Mouse (Mus musculus) liver, embryonic 14.5 days (tissue): ENCODE results near the gene Ddx25. TPM values are rescaled to one million over a fixed set of nuclear protein-coding genes. Genes with fewer than 3 reads are reported as not detected.
A peak's percentile ranks its signal among the peaks of the same experiment; 100 is the strongest.

Experiments
- ATAC-seq: fragments of 200-750 bp; cut with Nextera tagmentation; 2 replicates; pipeline ENCODE4 v1.8.0; 2017; ENCODE audit warnings: moderate number of reproducible peaks, mild to moderate bottlenecking, moderate library complexity; ENCODE audit not compliant: insufficient read depth
- DNase-seq, 3 experiments: peaks; one replicate each; pipeline ENCODE4 v3.0.0-alpha.2; 2012 to 2013; ENCODE audit warnings: low read depth in 3 of 3, low spot score in 3 of 3
- H3K27ac ChIP-seq: fragments of 300-500 bp; sonication (generic); 2 replicates; pipeline ENCODE4 v1.5.1; 2014; ENCODE audit warnings: moderate library complexity, mild to moderate bottlenecking, control low read depth, inconsistent platforms
- H3K27me3 ChIP-seq: fragments of 300-500 bp; sonication (generic); 2 replicates; pipeline ENCODE4 v1.6.1; 2014; ENCODE audit warnings: mild to moderate bottlenecking, low read length, moderate library complexity; ENCODE audit not compliant: control insufficient read depth, insufficient read depth
- H3K36me3 ChIP-seq: fragments of 300-500 bp; sonication (generic); replicated peaks from 2 replicates; pipeline ENCODE4 v1.6.1; 2014; ENCODE audit warnings: low read depth; ENCODE audit not compliant: control insufficient read depth, insufficient read depth
- H3K4me1 ChIP-seq, 2 experiments: fragments of 200-500 bp in 1 of 2; fragments of 300-500 bp in 1 of 2; sonication (generic) in 1 of 2; replicated peaks; 2 replicates each; pipeline ENCODE4 v1.6.1; 2012 to 2014; ENCODE audit warnings: antibody characterized with exemption in 1 of 2, inconsistent platforms in 1 of 2, low read length in 1 of 2; ENCODE audit not compliant: control insufficient read depth in 2 of 2, insufficient read depth in 2 of 2
- H3K4me2 ChIP-seq: fragments of 300-500 bp; sonication (generic); 2 replicates; pipeline ENCODE4 v1.6.1; 2014; ENCODE audit warnings: low read depth, mild to moderate bottlenecking, control low read depth, moderate library complexity
- H3K4me3 ChIP-seq, 2 experiments: fragments of 200-500 bp in 1 of 2; fragments of 300-500 bp in 1 of 2; sonication (generic) in 1 of 2; 2 replicates each; pipeline ENCODE4 v1.5.1; 2012 to 2014; ENCODE audit warnings: low read depth in 2 of 2, low read length in 2 of 2, mild to moderate bottlenecking in 2 of 2, control low read depth in 1 of 2, inconsistent platforms in 1 of 2, moderate library complexity in 1 of 2; ENCODE audit not compliant: insufficient read depth in 1 of 2
- H3K9ac ChIP-seq: fragments of 300-500 bp; sonication (generic); replicated peaks from 2 replicates; pipeline ENCODE4 v1.6.1; 2014; ENCODE audit warnings: mild to moderate bottlenecking, control low read depth, moderate library complexity
- H3K9me3 ChIP-seq: fragments of 300-500 bp; sonication (generic); 2 replicates; pipeline ENCODE4 v1.6.1; 2016; ENCODE audit warnings: low read length, mixed read lengths; ENCODE audit not compliant: control insufficient read depth
- CTCF ChIP-seq: IDR thresholded peaks from 2 replicates; pipeline ENCODE4 v1.5.1; 2016; ENCODE audit warnings: antibody characterized with exemption, low read depth, control low read depth
- EP300 ChIP-seq: IDR thresholded peaks from 2 replicates; pipeline ENCODE4 v1.6.1; 2016; ENCODE audit warnings: antibody characterized with exemption, low read depth
- whole genome bisulfite sequencing: fragments of 180-500 bp; shearing (Covaris S2); extraction: QIAGEN DNeasy Blood & Tissue Kit; methylation state at CpG from one replicate; pipeline ENCODE4 v1.1.7; 2014; ENCODE audit not compliant: insufficient replicate concordance; 5-methylcytosine and 5-hydroxymethylcytosine counted together
- polyA plus RNA-seq, 2 experiments: library from polyadenylated mRNA; depleted of rRNA in 1 of 2; stranded (reverse) in 1 of 2; unstranded in 1 of 2; fragments of >200 nt; fragmentation: Nextera tagmentation in 1 of 2; extraction: Ambion mirVana in 1 of 2; gene quantifications; 2 replicates each; pipeline versions ENCODE4 v1.2.1 to v1.2.3; 2012 to 2014

The Ddx25 gene
- polyA plus RNA-seq, 2 experiments, result 0.10 to 0.17 TPM

DNA sequence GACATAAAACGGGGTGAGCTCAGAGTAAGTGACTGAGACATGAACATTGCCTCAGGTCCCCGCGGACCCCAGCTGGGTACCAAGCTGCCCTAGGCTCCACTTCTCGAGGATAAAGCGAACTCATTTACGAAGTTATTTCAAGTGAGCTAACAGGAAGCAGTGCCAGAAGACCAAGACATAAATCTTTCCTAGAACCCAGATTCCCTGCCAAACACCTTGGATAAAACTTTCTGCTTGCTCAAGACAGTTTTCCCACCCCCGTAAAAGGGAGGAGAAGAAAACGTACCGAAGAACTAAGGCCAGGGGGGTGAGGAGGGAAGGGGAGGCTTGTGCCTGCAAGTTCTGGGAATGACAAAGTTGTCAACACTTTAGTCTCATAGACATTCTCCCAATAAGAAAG, 25.1 kb downstream of the Ddx25 start:
- H3K4me2 ChIP-seq, result no peak overlapping the region
- no peak for ATAC-seq
- H3K27me3 ChIP-seq, result no peaks in the 10 kb centered on the region
- H3K4me3 ChIP-seq, result no peak overlapping the region
- no peak for DNase-seq
- H3K9ac ChIP-seq, result no peak overlapping the region
- H3K4me1 ChIP-seq, result no peaks in the 10 kb centered on the region
- TF ChIP-seq CTCF (no peak), EP300 (no peak)
- no peak overlapping the region for H3K27ac ChIP-seq
- H3K9me3 ChIP-seq, result no peaks in the 10 kb centered on the region
- no peaks in the 10 kb centered on the region for H3K36me3 ChIP-seq
- WGBS, result 57% methylated on average over 9 of the region's 9 CpGs

DNA sequence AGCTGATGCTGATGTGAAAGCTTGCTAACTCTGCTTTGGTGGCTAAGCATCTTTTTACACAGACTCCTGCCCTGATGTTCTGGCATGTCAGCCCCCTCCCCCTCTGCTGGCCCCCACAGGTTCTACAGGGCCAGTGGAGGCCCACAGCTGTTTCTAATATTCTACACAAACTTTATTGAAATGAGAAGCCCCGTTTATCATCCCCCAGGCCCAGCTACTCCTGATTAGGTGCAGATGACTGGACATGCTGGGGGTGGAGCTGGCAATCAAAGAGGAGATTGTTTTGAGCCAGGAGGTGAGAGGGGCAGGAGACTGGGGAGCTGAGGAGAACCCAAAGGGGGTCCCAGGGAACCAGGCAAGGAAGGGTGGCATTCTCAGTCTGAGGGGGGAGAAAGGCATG, 28.5 kb downstream of the Ddx25 start:
- Histone ChIP-seq H3K9ac (no peak overlapping the region), H3K9me3 (no peaks in the 10 kb centered on the region), H3K4me1 (no peaks in the 10 kb centered on the region), H3K4me2 (no peak overlapping the region), H3K27me3 (no peaks in the 10 kb centered on the region), H3K27ac (no peak overlapping the region), H3K36me3 (no peaks in the 10 kb centered on the region), H3K4me3 (no peak overlapping the region)
- no peak for ATAC-seq
- no peak for DNase-seq
- 15% methylated on average over 1 of the region's 1 CpGs for WGBS
- no peak for TF ChIP-seq CTCF
- no peak for TF ChIP-seq EP300

DNA sequence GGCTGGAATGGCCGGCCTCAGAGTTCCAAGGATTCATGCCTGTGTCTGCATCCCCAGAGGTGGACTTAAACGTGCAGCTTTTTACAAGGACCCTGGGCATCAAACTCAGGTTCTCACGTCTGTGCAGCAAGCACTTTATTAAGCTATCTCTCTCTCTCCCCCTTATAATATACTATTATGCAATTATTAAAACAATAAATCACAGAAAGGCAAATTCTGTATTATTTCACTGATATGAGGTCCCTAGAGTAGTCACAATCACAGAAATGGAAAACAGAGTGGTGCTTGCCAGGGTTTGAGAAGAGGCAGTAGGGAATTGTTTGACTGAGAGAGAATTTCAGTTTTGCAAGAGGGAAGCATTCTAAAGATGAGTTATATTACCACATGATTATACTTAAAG, 29.2 kb downstream of the Ddx25 start:
- ATAC-seq (no peak), DNase-seq (no peak)
- no peaks in the 10 kb centered on the region for H3K27me3 ChIP-seq
- WGBS, result 50% methylated on average over 3 of the region's 3 CpGs
- no peak overlapping the region for H3K9ac ChIP-seq
- H3K9me3 ChIP-seq, result no peaks in the 10 kb centered on the region
- no peak overlapping the region for H3K27ac ChIP-seq
- H3K4me2 ChIP-seq, result no peak overlapping the region
- no peaks in the 10 kb centered on the region for H3K36me3 ChIP-seq
- no peaks in the 10 kb centered on the region for H3K4me1 ChIP-seq
- TF ChIP-seq CTCF (no peak), EP300 (no peak)
- H3K4me3 ChIP-seq, result no peak overlapping the region

DNA sequence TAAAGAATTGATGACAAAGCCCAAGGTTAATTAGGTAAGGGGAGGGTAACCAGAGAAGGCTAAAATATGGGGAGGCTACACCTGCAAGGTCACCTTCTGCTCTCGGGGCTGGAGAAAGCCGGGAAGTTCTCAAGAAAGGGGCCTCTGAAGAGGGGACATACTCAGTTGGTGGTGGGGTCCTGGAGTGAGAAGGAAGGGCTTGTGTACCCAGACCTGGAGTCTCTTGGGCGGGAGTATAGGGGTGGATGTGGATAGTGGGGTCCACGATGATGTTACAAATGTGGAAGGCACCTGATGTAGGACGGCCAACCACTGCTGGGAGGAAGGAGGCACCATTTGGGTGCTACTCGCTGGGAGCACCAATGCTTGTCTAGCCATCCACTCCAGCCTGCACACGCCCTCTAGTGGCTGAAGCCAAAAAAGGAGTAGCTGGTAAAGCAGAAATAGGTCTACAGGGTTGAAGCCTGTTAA, 34.4 kb downstream of the Ddx25 start:
- DNase-seq, result peak in 1 of 3 experiments; percentile 19
- no peak overlapping the region for H3K4me2 ChIP-seq
- no peaks in the 10 kb centered on the region for H3K27me3 ChIP-seq
- TF ChIP-seq EP300 (no peak), CTCF (peak; percentile 87)
- 17% methylated on average over 7 of the region's 7 CpGs for WGBS
- no peaks in the 10 kb centered on the region for H3K4me1 ChIP-seq
- no peaks in the 10 kb centered on the region for H3K9me3 ChIP-seq
- no peaks in the 10 kb centered on the region for H3K36me3 ChIP-seq
- H3K9ac ChIP-seq, result no peak overlapping the region
- H3K27ac ChIP-seq, result no peak overlapping the region
- no peak overlapping the region for H3K4me3 ChIP-seq
- no peak for ATAC-seq

DNA sequence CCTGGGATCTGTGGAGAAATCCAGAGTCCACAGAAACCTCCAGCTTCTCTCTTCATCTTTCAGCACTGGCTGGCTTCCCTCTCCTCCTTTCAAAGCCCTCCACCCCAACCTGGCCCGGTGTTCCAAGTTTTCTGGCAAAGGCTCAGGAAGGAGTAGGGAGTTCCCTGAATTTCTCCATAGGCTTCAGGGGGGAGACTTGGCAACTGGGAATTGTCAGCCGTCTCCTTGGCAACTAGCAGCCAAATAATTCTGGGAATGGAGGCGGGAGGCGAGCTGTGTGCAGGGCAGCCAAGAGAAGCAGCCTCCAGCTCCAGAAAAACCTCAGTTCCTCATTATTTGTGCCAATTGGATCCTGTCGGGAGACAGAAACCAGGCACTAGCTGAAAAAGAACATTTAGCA, 34.8 kb downstream of the Ddx25 start:
- no peak for TF ChIP-seq CTCF
- TF ChIP-seq EP300, result no peak
- WGBS, result 43% methylated on average over 5 of the region's 5 CpGs
- H3K27ac ChIP-seq, result no peak overlapping the region
- no peaks in the 10 kb centered on the region for H3K36me3 ChIP-seq
- H3K4me2 ChIP-seq, result no peak overlapping the region
- ATAC-seq (no peak), DNase-seq (no peak)
- no peak overlapping the region for H3K9ac ChIP-seq
- no peaks in the 10 kb centered on the region for H3K27me3 ChIP-seq
- no peaks in the 10 kb centered on the region for H3K4me1 ChIP-seq
- H3K9me3 ChIP-seq, result no peaks in the 10 kb centered on the region
- no peak overlapping the region for H3K4me3 ChIP-seq
